In genomic region chr9:122149997-122150826, GRCm38 (mm10) we compare ENCODE assay signal across 16 mouse cellular contexts. TPM values are rescaled to one million over a fixed set of nuclear protein-coding genes. Genes with fewer than 3 reads are reported as not detected.
A peak's percentile ranks its signal among the peaks of the same experiment; 100 is the strongest.
DNase-seq lines count a peak whose midpoint lies in the region; ATAC-seq lines count a peak whose summit lies in the region.
"Had no signal": no experiment of that assay in that cellular context is flagged by ENCODE, and none has a peak within 500 bp of the region (broad histone marks: within the 10 kb centered on the region; RNA-seq: fewer than 3 reads in every experiment).

No protein-coding gene starts in this region.

- no peak overlapping the region for H3K27ac ChIP-seq in kidney, embryonic 14.5 days (ENCODE audit: low read depth, low read length)
- H3K27ac ChIP-seq: forebrain, embryonic 12.5 days; kidney, embryonic 15.5 days; macrophage; stomach, embryonic 15.5 days had no signal

- H3K9ac ChIP-seq in kidney, embryonic 14.5 days (ENCODE audit: low read depth, low read length), result no peak overlapping the region
- H3K9ac ChIP-seq: forebrain, embryonic 12.5 days; heart, embryonic 12.5 days; kidney, embryonic 15.5 days; stomach, embryonic 15.5 days had no signal

- no peak overlapping the region for H3K4me2 ChIP-seq in kidney, embryonic 14.5 days (replicated peaks; ENCODE audit: low read depth, low read length)
- H3K4me2 ChIP-seq: forebrain, embryonic 12.5 days; heart, embryonic 12.5 days; kidney, embryonic 15.5 days; liver, embryonic 11.5 days; stomach, embryonic 15.5 days had no signal

- peak; percentile 62 for DNase-seq in lung, postnatal 36 days
- DNase-seq in lung, postnatal 4 days, result no peak
- DNase-seq in T-cell, adult 2 months (ENCODE audit: low spot score), result peak; percentile 58
- peak; percentile 51 for DNase-seq in fat pad, adult 2 months (ENCODE audit: extremely low read depth, low read depth, low spot score)
- no peak for DNase-seq in Muller cell, postnatal 12 days (ENCODE audit: inconsistent ontology term)
- DNase-seq: heart, postnatal 36 days; layer of hippocampus, postnatal 36 days; midbrain, embryonic 14.5 days had no signal

- no peaks in the 10 kb centered on the region for H3K9me3 ChIP-seq in kidney, embryonic 14.5 days (ENCODE audit: control insufficient read depth, low read length)
- H3K9me3 ChIP-seq: forebrain, embryonic 12.5 days; heart, embryonic 12.5 days; kidney, embryonic 15.5 days; stomach, embryonic 15.5 days had no signal

- peak; percentile 25; the same call in 1 of the 2 replicates for ATAC-seq in neutrophil, adult 5-6 weeks (ENCODE audit: extremely low read depth, insufficient number of reproducible peaks, low FRiP score, poor library complexity, severe bottlenecking)
- ATAC-seq in kidney, embryonic 14.5 days (ENCODE audit: low FRiP score, low TSS enrichment), result no peak

- 0 out of 2 replicates have a peak, but pooled peaks cover 6% of the 10 kb centered on the region for H3K4me1 ChIP-seq in kidney, embryonic 14.5 days (ENCODE audit: control insufficient read depth, insufficient read depth, low read length)

- peaks cover 5% of the 10 kb centered on the region; the same call in 1 of the 2 replicates for H3K36me3 ChIP-seq in kidney, embryonic 14.5 days (ENCODE audit: control insufficient read depth, insufficient read depth, low read length)

- H3K4me3 ChIP-seq in kidney, embryonic 14.5 days (ENCODE audit: low read length), result no peak overlapping the region
- H3K4me3 ChIP-seq: forebrain, embryonic 12.5 days; heart, embryonic 12.5 days; kidney, embryonic 15.5 days; stomach, embryonic 15.5 days had no signal

- no peaks in the 10 kb centered on the region for H3K27me3 ChIP-seq in kidney, embryonic 14.5 days (ENCODE audit: control insufficient read depth, insufficient read depth, low read length)
- H3K27me3 ChIP-seq: forebrain, embryonic 12.5 days; heart, embryonic 12.5 days; kidney, embryonic 15.5 days; stomach, embryonic 15.5 days had no signal

- WGBS in kidney, embryonic 14.5 days, result 86% methylated on average over 9 of the region's 9 CpGs

RNA-seq across cellular contexts. Expression of gene Snrk, which starts 33.1 kb away (rescaled TPM):
- total RNA-seq in neutrophil, adult 5-6 weeks (2017), result 165 and 197 TPM in 2 replicates
- 22.5 and 41.1 TPM in 2 replicates for polyA plus RNA-seq in kidney, embryonic 14.5 days (2014; fragmentation: Nextera tagmentation; extraction: Ambion mirVana)

Comparison
In these comparisons a context has a peak if more than half of its experiments do, and no peak if none do; other contexts are left out.
1. DNase-seq: peak in lung, postnatal 36 days (single experiment), T-cell, adult 2 months (single experiment) and fat pad, adult 2 months (single experiment); none in lung, postnatal 4 days (0 of 2) and Muller cell, postnatal 12 days (single experiment).